Mouse (Mus musculus): ENCODE measurements around the gene Lgals4.

The Lgals4 gene

GRCm38 (mm10) chr7:28883704-28884103 is 50.0 kb downstream of the Lgals4 start:
- CTCF ChIA-PET, result interaction anchor here in 3 of 4 experiments (0.5 to 1.4 kb wide), 5 partner anchors 15 to 57 kb away, joined by 3 to 15 read pairs (median 3); no protein-coding TSS in a partner anchor

GRCm38 (mm10) chr7:28886486-28886885 is 52.8 kb downstream of the Lgals4 start:
- POLR2A ChIA-PET, result interaction anchor here in 2 of 4 experiments (0.6 to 1.6 kb wide), 8 partner anchors 12 to 103 kb away, joined by 3 to 8 read pairs (median 3); partner anchors contain the start of genes Eif3k (in 2 of the 2) and Map4k1 (in 2 of the 2)
- CTCF ChIA-PET, result interaction anchor here in 1 of 4 experiments (0.5 to 1.8 kb wide), 2 partner anchors 15 to 39 kb away, joined by 4 to 6 read pairs; no protein-coding TSS in a partner anchor

More at GRCm38 (mm10) chr7:28883704-28884103, 50.0 kb downstream of the Lgals4 start:
- POLR2A ChIA-PET, result interaction anchor here in 1 of 4 experiments (0.7 to 1.1 kb wide), 3 partner anchors 10 to 105 kb away, joined by 3 read pairs; no protein-coding TSS in a partner anchor

- ChIA-PET CTCF (interaction anchor here in 2 of 4 experiments (0.6 kb wide), 2 partner anchors 94 to 211 kb away, joined by 3 to 8 read pairs; no protein-coding TSS in a partner anchor), POLR2A (interaction anchor here in 2 of 4 experiments (0.8 to 2.5 kb wide), 7 partner anchors 10 to 71 kb away, joined by 3 to 17 read pairs (median 4); no protein-coding TSS in a partner anchor)
These were observed 55.1 kb downstream of the Lgals4 start for GRCm38 (mm10) chr7:28888701-28889161.

Data from embryonic stem cell, embryonic (primary cell).